Mouse (Mus musculus) natural killer cell, adult 2 months (primary cell): ENCODE data around the gene Nkain1.

ENCODE experiments used
- DNase-seq, 2 experiments: peaks; one replicate each; pipeline ENCODE4 v3.0.0; 2022; ENCODE audit warnings: low spot score in 2 of 2

Nkain1 gene

GRCm38 (mm10) chr4:130574048-130574413, at the start of gene Nkain1:
TSS of gene Nkain1 (minus strand) at chr4:130574173.
- no peak for DNase-seq

- DNase-seq = no peak
These were observed 4.8 kb upstream of the Nkain1 start for GRCm38 (mm10) chr4:130578734-130579274.

- DNase-seq = no peak
These were observed 3.1 kb upstream of the Nkain1 start for GRCm38 (mm10) chr4:130577081-130577480.

- DNase-seq = no peak
These were observed 2.4 kb upstream of the Nkain1 start for GRCm38 (mm10) chr4:130576247-130576931.

GRCm38 (mm10) chr4:130575533-130575932, 1.6 kb upstream of the Nkain1 start:
- DNase-seq = no peak

- DNase-seq = no peak
These were observed 988 bp upstream of the Nkain1 start for GRCm38 (mm10) chr4:130574861-130575460.

GRCm38 (mm10) chr4:130573351-130574047, 474 bp downstream of the Nkain1 start:
- no peak for DNase-seq

- DNase-seq = no peak
These were observed 992 bp downstream of the Nkain1 start for GRCm38 (mm10) chr4:130573012-130573350.

GRCm38 (mm10) chr4:130572545-130572944, 1.4 kb downstream of the Nkain1 start:
- no peak for DNase-seq

- DNase-seq = no peak
These were observed 2.8 kb downstream of the Nkain1 start for GRCm38 (mm10) chr4:130570941-130571720.

- DNase-seq = no peak
These were observed 5.7 kb downstream of the Nkain1 start for GRCm38 (mm10) chr4:130568043-130568978.

GRCm38 (mm10) chr4:130563820-130564219, 10.2 kb downstream of the Nkain1 start:
- DNase-seq = no peak

- no peak for DNase-seq
These were observed 10.7 kb downstream of the Nkain1 start for GRCm38 (mm10) chr4:130563260-130563756.

GRCm38 (mm10) chr4:130560576-130561310, 13.2 kb downstream of the Nkain1 start:
- DNase-seq = no peak

- DNase-seq = no peak
These were observed 14.8 kb downstream of the Nkain1 start for GRCm38 (mm10) chr4:130559220-130559619.

- DNase-seq = no peak
These were observed 16.1 kb downstream of the Nkain1 start for GRCm38 (mm10) chr4:130557852-130558251.

GRCm38 (mm10) chr4:130556992-130557391, 17.0 kb downstream of the Nkain1 start:
- no peak for DNase-seq

- no peak for DNase-seq
These were observed 17.7 kb downstream of the Nkain1 start for GRCm38 (mm10) chr4:130556224-130556623.

GRCm38 (mm10) chr4:130553121-130553448, 20.9 kb downstream of the Nkain1 start:
- no peak for DNase-seq
